Mouse (Mus musculus) forebrain, embryonic 14.5 days (tissue): Measurements from ENCODE around the gene Mapre3. TPM values are rescaled to one million over a fixed set of nuclear protein-coding genes. Genes with fewer than 3 reads are reported as not detected.

ENCODE experiments used
- ATAC-seq: fragments of 200-750 bp; cut with Nextera tagmentation; 2 replicates; pipeline ENCODE4 v1.8.0; 2017; ENCODE audit warnings: mild to moderate bottlenecking, moderate library complexity
- DNase-seq: peaks from one replicate; pipeline ENCODE4 v3.0.0-alpha.2; 2015; ENCODE audit warnings: low spot score
- H3K27ac ChIP-seq: fragments of 300-500 bp; sonication (generic); 2 replicates; pipeline ENCODE4 v1.5.1; 2014; ENCODE audit warnings: low read depth, mild to moderate bottlenecking, control low read depth, low read length, moderate library complexity
- H3K27me3 ChIP-seq: fragments of 300-500 bp; sonication (generic); replicated peaks from 2 replicates; pipeline ENCODE4 v1.6.1; 2014; ENCODE audit warnings: low read length, control low read depth, mixed read lengths; ENCODE audit not compliant: control insufficient read depth, insufficient read depth
- H3K36me3 ChIP-seq: fragments of 300-500 bp; sonication (generic); 2 replicates; pipeline ENCODE4 v1.6.1; 2014; ENCODE audit warnings: low read length, control low read depth; ENCODE audit not compliant: control insufficient read depth, insufficient read depth
- H3K4me1 ChIP-seq: fragments of 300-500 bp; sonication (generic); 2 replicates; pipeline ENCODE4 v1.6.1; 2014; ENCODE audit warnings: antibody characterized with exemption, low read length, control low read depth; ENCODE audit not compliant: control insufficient read depth, insufficient read depth
- H3K4me2 ChIP-seq: fragments of 300-500 bp; sonication (generic); 2 replicates; pipeline ENCODE4 v1.6.1; 2014; ENCODE audit warnings: mild to moderate bottlenecking, control low read depth, low read length
- H3K4me3 ChIP-seq: fragments of 300-500 bp; sonication (generic); 2 replicates; pipeline ENCODE4 v1.5.1; 2014; ENCODE audit warnings: low read depth, low read length, control low read depth
- H3K9ac ChIP-seq: fragments of 300-500 bp; sonication (generic); 2 replicates; pipeline ENCODE4 v1.6.1; 2014; ENCODE audit warnings: mild to moderate bottlenecking, low read length, control low read depth, moderate library complexity
- H3K9me3 ChIP-seq: fragments of 300-500 bp; sonication (generic); replicated peaks from 2 replicates; pipeline ENCODE4 v1.6.1; 2016; ENCODE audit warnings: low read length, control low read depth, mixed read lengths; ENCODE audit not compliant: control insufficient read depth
- WGBS: fragments of 180-500 bp; shearing (Covaris S2); extraction: QIAGEN DNeasy Blood & Tissue Kit; methylation state at CpG from one replicate; pipeline ENCODE4 v1.1.7; 2014; 5-methylcytosine and 5-hydroxymethylcytosine counted together
- polyA plus RNA-seq: library from polyadenylated mRNA; unstranded; fragments of >200 nt; fragmentation: Nextera tagmentation; extraction: Ambion mirVana; gene quantifications from 2 replicates; pipeline ENCODE4 v1.2.1, GENCODE M21; 2014

Mapre3 gene
- polyA plus RNA-seq, 1 experiment from 2014 or later, result 66.1 TPM

DNA sequence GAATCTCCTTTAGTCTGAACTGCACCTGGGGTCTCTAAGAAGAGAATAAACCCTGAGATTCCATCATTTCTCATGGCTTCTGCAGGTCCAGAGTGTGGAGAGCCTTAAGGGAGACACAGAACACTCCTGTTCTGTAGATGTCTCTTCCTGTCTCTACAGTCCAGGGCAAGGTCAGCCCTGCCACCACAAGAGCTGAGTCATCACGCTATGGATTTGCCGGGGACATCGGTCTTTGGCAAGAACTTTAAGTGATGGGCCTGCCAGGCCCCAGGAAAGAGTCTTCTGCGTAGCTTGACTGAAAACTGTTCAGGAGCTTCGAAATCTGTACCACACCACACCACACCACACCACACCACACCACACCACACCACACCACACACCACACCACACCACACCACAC lies 27.1 kb upstream of the Mapre3 start:
- Histone ChIP-seq H3K4me1 (no peaks in the 10 kb centered on the region), H3K27ac (no peak overlapping the region), H3K9me3 (no peaks in the 10 kb centered on the region), H3K36me3 (peaks cover 94% of the 10 kb centered on the region), H3K4me3 (no peak overlapping the region), H3K4me2 (no peak overlapping the region), H3K27me3 (no peaks in the 10 kb centered on the region), H3K9ac (no peak overlapping the region)
- ATAC-seq (no peak), DNase-seq (no peak)
- 92% methylated on average over 5 of the region's 5 CpGs for WGBS

DNA sequence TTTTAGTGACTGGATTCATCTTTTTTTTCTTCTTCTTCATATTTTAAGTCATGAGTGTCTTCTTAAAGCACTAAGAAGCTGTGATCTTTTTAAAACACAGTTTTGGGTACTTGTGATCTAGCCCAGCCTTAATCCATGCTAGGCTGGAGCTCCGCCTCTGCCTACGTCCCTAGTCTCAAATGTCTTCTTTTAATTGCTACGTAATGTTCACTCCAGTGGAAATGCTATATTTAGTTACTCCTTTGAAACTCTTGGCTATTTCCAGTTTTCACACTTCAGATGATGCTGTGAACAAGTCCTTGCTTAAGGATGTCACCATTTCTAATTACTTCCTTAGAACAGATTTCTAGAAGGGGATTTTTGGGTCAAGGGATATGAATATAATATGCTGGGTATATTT lies 24.4 kb upstream of the Mapre3 start:
- Histone ChIP-seq H3K36me3 (peaks cover 94% of the 10 kb centered on the region), H3K4me3 (no peak overlapping the region), H3K27me3 (no peaks in the 10 kb centered on the region), H3K9me3 (no peaks in the 10 kb centered on the region), H3K4me1 (no peaks in the 10 kb centered on the region), H3K27ac (no peak overlapping the region), H3K4me2 (no peak overlapping the region), H3K9ac (no peak overlapping the region)
- 75% methylated on average over 3 of the region's 3 CpGs for WGBS
- DNase-seq, result no peak
- no peak for ATAC-seq

- no peaks in the 10 kb centered on the region for H3K9me3 ChIP-seq
- H3K4me2 ChIP-seq, result no peak overlapping the region
- 14% methylated on average over 12 of the region's 12 CpGs for WGBS
- H3K4me1 ChIP-seq, result no peaks in the 10 kb centered on the region
- no peaks in the 10 kb centered on the region for H3K27me3 ChIP-seq
- ATAC-seq (peak; percentile 66), DNase-seq (peak; percentile 74)
- no peak overlapping the region for H3K9ac ChIP-seq
- H3K4me3 ChIP-seq, result no peak overlapping the region
- H3K27ac ChIP-seq, result peak overlapping the region; percentile 39; the same call in 1 of the 2 replicates
- peaks cover 82% of the 10 kb centered on the region for H3K36me3 ChIP-seq
These were observed 18.3 kb upstream of the Mapre3 start for GRCm38 (mm10) chr5:30796125-30796524.

DNA sequence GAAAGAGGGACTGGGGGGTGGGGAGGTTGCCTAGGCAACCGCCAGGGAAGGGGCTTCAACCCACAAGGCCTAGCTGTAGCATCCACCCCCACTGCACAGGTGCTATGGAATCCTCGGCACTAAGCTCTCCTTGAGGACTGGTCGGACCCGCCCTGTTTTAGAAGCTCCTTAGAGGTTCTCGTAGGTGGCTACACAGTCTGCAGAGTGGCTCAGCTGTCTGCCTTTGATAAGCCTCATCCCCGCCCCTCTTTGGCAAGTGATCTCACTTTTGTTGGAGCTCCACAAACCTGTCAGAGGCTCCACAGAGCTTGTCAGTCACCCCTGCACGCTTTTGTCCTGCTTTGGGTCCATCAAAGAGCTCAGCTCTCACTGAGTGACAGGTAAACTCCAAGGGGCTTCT lies 17.0 kb upstream of the Mapre3 start:
- ATAC-seq (no peak), DNase-seq (peak; percentile 20)
- WGBS, result 51% methylated on average over 7 of the region's 7 CpGs
- peak overlapping the region; percentile 33; the same call in 1 of the 2 replicates for H3K27ac ChIP-seq
- no peak overlapping the region for H3K4me2 ChIP-seq
- H3K27me3 ChIP-seq, result no peaks in the 10 kb centered on the region
- peak overlapping the region; percentile 21; the same call in 1 of the 2 replicates for H3K9ac ChIP-seq
- no peaks in the 10 kb centered on the region for H3K4me1 ChIP-seq
- no peak overlapping the region for H3K4me3 ChIP-seq
- no peaks in the 10 kb centered on the region for H3K9me3 ChIP-seq
- peaks cover 68% of the 10 kb centered on the region for H3K36me3 ChIP-seq

DNA sequence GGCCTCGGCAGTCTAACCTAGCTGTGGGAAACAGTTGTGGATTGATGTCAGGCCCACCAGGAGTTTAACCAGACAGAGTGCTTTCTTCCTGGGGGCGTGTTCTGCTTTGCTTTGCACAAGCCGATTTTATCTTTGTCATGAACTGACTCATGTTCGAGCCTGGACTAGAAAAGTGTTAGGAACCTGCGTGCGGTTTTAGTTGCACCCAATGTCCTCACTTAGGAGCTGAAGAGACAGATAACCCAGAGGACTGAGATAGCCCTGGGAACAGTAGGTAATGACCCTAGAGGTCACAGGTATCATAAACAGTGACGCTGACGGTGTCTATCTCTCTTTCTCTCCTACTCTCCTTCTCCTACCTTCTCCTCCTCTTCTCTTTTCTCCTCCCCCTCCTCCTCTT lies 16.5 kb upstream of the Mapre3 start:
- Histone ChIP-seq H3K9me3 (no peaks in the 10 kb centered on the region), H3K4me1 (no peaks in the 10 kb centered on the region), H3K36me3 (peaks cover 63% of the 10 kb centered on the region), H3K4me3 (no peak overlapping the region), H3K4me2 (no peak overlapping the region), H3K27me3 (no peaks in the 10 kb centered on the region), H3K9ac (no peak overlapping the region), H3K27ac (no peak overlapping the region)
- no peak for ATAC-seq
- DNase-seq, result no peak
- 79% methylated on average over 8 of the region's 8 CpGs for WGBS

- DNase-seq (no peak), ATAC-seq (no peak)
- H3K4me3 ChIP-seq, result no peak overlapping the region
- H3K9me3 ChIP-seq, result no peaks in the 10 kb centered on the region
- 91% methylated on average over 6 of the region's 6 CpGs for WGBS
- H3K9ac ChIP-seq, result no peak overlapping the region
- no peak overlapping the region for H3K27ac ChIP-seq
- H3K27me3 ChIP-seq, result no peaks in the 10 kb centered on the region
- H3K4me1 ChIP-seq, result no peaks in the 10 kb centered on the region
- peaks cover 54% of the 10 kb centered on the region for H3K36me3 ChIP-seq
- H3K4me2 ChIP-seq, result no peak overlapping the region
These were observed 15.5 kb upstream of the Mapre3 start for GRCm38 (mm10) chr5:30798965-30799364.

GRCm38 (mm10) chr5:30802724-30803467 lies 11.5 kb upstream of the Mapre3 start:
- Histone ChIP-seq H3K36me3 (peaks cover 14% of the 10 kb centered on the region; the same call in 1 of the 2 replicates), H3K4me2 (no peak overlapping the region), H3K4me1 (no peaks in the 10 kb centered on the region), H3K27ac (no peak overlapping the region), H3K9ac (no peak overlapping the region), H3K9me3 (no peaks in the 10 kb centered on the region), H3K27me3 (no peaks in the 10 kb centered on the region), H3K4me3 (no peak overlapping the region)
- ATAC-seq, result no peak
- WGBS, result 86% methylated on average over 12 of the region's 12 CpGs
- no peak for DNase-seq

- no peak overlapping the region for H3K27ac ChIP-seq
- H3K9ac ChIP-seq, result no peak overlapping the region
- H3K27me3 ChIP-seq, result no peaks in the 10 kb centered on the region
- ATAC-seq (peak; percentile 82), DNase-seq (peak; percentile 91)
- H3K4me2 ChIP-seq, result no peak overlapping the region
- no peaks in the 10 kb centered on the region for H3K36me3 ChIP-seq
- H3K4me1 ChIP-seq, result no peaks in the 10 kb centered on the region
- WGBS, result 6% methylated on average over 3 of the region's 3 CpGs
- no peak overlapping the region for H3K4me3 ChIP-seq
- H3K9me3 ChIP-seq, result no peaks in the 10 kb centered on the region
These were observed 8.3 kb upstream of the Mapre3 start for GRCm38 (mm10) chr5:30806106-30806505.

GRCm38 (mm10) chr5:30815120-30815465 lies 652 bp downstream of the Mapre3 start:
- H3K27me3 ChIP-seq, result no peaks in the 10 kb centered on the region
- H3K4me1 ChIP-seq, result peaks cover 21% of the 10 kb centered on the region
- H3K9me3 ChIP-seq, result no peaks in the 10 kb centered on the region
- H3K9ac ChIP-seq, result peak overlapping the region; percentile 92
- DNase-seq (peak; percentile 19), ATAC-seq (no peak; the same call in 1 of the 2 replicates)
- peak overlapping the region; percentile 68 for H3K4me2 ChIP-seq
- peak overlapping the region; percentile 84 for H3K4me3 ChIP-seq
- no peaks in the 10 kb centered on the region for H3K36me3 ChIP-seq
- under 1% methylated on average over 7 of the region's 7 CpGs for WGBS
- peak overlapping the region; percentile 82 for H3K27ac ChIP-seq
